Mouse (Mus musculus): ENCODE results near the gene Wnk2. TPM values are rescaled to one million over a fixed set of nuclear protein-coding genes. Genes with fewer than 3 reads are reported as not detected.

The Wnk2 gene
- polyA plus RNA-seq, 1 experiment from 2014 or later, result 2.6 TPM

DNA sequence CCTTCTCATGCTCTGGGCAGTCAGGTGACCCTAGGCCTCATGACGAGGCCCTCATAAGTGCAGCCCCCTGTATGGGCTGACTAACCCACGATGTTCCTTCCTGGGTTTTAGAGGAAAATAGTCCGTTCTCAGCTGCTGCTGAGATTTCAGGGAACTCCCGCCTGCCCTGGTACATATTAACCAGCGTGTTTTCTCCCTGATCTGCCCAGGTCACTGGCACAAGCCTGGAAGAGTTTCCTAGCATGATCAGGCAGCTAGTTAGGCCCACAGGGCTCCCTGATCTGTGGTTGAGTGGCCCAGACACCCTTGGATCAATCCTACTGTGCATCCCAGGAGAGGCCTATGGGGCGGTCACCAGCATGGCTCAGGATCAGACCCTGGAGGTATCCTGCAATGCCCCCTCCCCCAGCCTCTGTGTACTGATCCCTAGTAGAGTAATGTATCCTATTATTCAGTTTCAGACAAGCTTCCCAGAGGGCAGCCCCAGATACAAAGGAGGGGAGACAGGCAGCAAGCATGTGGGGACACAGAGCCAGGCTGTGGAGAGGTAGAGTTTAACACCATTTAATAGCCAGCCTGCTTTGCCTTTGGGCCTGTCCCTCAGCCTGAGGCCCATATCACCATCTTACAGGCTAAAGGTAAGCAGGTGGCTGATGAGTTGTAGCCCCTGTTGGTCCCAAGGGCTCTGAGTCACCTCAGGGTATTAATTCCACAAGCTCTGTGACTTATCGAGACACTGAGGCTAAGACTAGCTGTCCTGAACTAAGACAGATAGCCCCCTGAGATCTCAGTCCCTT is 43.3 kb upstream of the Wnk2 start:
- Histone ChIP-seq H3K9ac (ENCODE audit: low read length) (0 out of 2 replicates have a peak overlapping the region, but pooled peaks have one; percentile 9), H3K9me3 (ENCODE audit: control insufficient read depth, low read length) (no peaks in the 10 kb centered on the region), H3K4me1 (ENCODE audit: control insufficient read depth in 2 of 2, insufficient read depth in 2 of 2, low read length in 2 of 2) (peaks cover 48 to 55% of the 10 kb centered on the region in 2 experiments), H3K27ac (replicated peaks in 1 of 2; ENCODE audit: control insufficient read depth in 1 of 2, insufficient read depth in 1 of 2, low read depth in 2 of 2, low read length in 2 of 2) (peak overlapping the region; percentile 8 to 39; a peak in 2 of 4 replicates), H3K27me3 (ENCODE audit: control insufficient read depth, insufficient read depth, low read length) (no peaks in the 10 kb centered on the region), H3K4me2 (ENCODE audit: low read length) (no peak overlapping the region), H3K4me3 (ENCODE audit: control insufficient read depth in 1 of 2, insufficient read depth in 1 of 2, low read depth in 1 of 2, low read length in 2 of 2) (no peak overlapping the region), H3K36me3 (ENCODE audit: control insufficient read depth, insufficient read depth, low read length) (peaks cover 19% of the 10 kb centered on the region)
- ATAC-seq (ENCODE audit: insufficient number of reproducible peaks, insufficient read depth, low FRiP score, low read depth), result no peak
- WGBS, result 68% methylated on average over 7 of the region's 7 CpGs

GRCm38 (mm10) chr13:49189970-49190870 is 42.4 kb upstream of the Wnk2 start:
- H3K9ac ChIP-seq (ENCODE audit: low read length), result 0 out of 2 replicates have a peak overlapping the region, but pooled peaks have one; percentile 9
- peak overlapping the region in 1 of 2 experiments; percentile 8; a peak in 1 of 4 replicates for H3K27ac ChIP-seq (replicated peaks in 1 of 2; ENCODE audit: control insufficient read depth in 1 of 2, insufficient read depth in 1 of 2, low read depth in 2 of 2, low read length in 2 of 2)
- ATAC-seq (ENCODE audit: insufficient number of reproducible peaks, insufficient read depth, low FRiP score, low read depth), result no peak

DNA sequence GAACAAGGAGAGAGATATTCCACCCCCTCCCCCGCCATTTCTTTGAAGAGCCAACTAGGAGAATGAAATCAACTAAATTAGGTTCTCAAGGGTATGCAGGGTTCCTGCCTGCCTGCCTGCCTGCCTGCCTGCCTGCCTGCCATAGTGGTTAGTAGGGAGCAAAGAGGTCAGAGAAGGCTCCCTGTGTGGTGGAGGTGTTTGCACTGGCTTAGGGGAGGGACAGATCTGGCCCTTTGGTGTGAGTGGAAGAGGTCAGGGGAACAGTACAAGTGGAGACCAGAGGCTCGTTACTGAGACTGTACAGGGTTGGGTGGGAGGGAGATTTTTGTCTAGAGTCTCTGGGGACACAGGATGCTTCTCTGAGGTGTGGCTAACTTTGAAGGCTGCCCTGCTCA is 41.1 kb upstream of the Wnk2 start:
- H3K27ac ChIP-seq (replicated peaks in 1 of 2; ENCODE audit: control insufficient read depth in 1 of 2, insufficient read depth in 1 of 2, low read depth in 2 of 2, low read length in 2 of 2), result no peak overlapping the region
- H3K9me3 ChIP-seq (ENCODE audit: control insufficient read depth, low read length), result no peaks in the 10 kb centered on the region
- peaks cover 48 to 55% of the 10 kb centered on the region in 2 experiments for H3K4me1 ChIP-seq (ENCODE audit: control insufficient read depth in 2 of 2, insufficient read depth in 2 of 2, low read length in 2 of 2)
- H3K36me3 ChIP-seq (ENCODE audit: control insufficient read depth, insufficient read depth, low read length), result peaks cover 2% of the 10 kb centered on the region; the same call in 1 of the 2 replicates
- H3K27me3 ChIP-seq (ENCODE audit: control insufficient read depth, insufficient read depth, low read length), result no peaks in the 10 kb centered on the region
- peak overlapping the region; percentile 79; the same call in 1 of the 2 replicates for H3K9ac ChIP-seq (ENCODE audit: low read length)
- 63% methylated on average over 2 of the region's 2 CpGs for WGBS
- no peak for ATAC-seq (ENCODE audit: insufficient number of reproducible peaks, insufficient read depth, low FRiP score, low read depth)
- H3K4me3 ChIP-seq (ENCODE audit: control insufficient read depth in 1 of 2, insufficient read depth in 1 of 2, low read depth in 1 of 2, low read length in 2 of 2), result no peak overlapping the region
- peak overlapping the region; percentile 96 for H3K4me2 ChIP-seq (ENCODE audit: low read length)

More at GRCm38 (mm10) chr13:49189970-49190870, 42.4 kb upstream of the Wnk2 start:
- 48% methylated on average over 12 of the region's 12 CpGs for WGBS
- Histone ChIP-seq H3K4me2 (ENCODE audit: low read length) (no peak overlapping the region), H3K9me3 (ENCODE audit: control insufficient read depth, low read length) (no peaks in the 10 kb centered on the region), H3K4me3 (ENCODE audit: control insufficient read depth in 1 of 2, insufficient read depth in 1 of 2, low read depth in 1 of 2, low read length in 2 of 2) (no peak overlapping the region), H3K36me3 (ENCODE audit: control insufficient read depth, insufficient read depth, low read length) (peaks cover 10% of the 10 kb centered on the region), H3K4me1 (ENCODE audit: control insufficient read depth in 2 of 2, insufficient read depth in 2 of 2, low read length in 2 of 2) (peaks cover 48 to 55% of the 10 kb centered on the region in 2 experiments), H3K27me3 (ENCODE audit: control insufficient read depth, insufficient read depth, low read length) (no peaks in the 10 kb centered on the region)

DNA sequence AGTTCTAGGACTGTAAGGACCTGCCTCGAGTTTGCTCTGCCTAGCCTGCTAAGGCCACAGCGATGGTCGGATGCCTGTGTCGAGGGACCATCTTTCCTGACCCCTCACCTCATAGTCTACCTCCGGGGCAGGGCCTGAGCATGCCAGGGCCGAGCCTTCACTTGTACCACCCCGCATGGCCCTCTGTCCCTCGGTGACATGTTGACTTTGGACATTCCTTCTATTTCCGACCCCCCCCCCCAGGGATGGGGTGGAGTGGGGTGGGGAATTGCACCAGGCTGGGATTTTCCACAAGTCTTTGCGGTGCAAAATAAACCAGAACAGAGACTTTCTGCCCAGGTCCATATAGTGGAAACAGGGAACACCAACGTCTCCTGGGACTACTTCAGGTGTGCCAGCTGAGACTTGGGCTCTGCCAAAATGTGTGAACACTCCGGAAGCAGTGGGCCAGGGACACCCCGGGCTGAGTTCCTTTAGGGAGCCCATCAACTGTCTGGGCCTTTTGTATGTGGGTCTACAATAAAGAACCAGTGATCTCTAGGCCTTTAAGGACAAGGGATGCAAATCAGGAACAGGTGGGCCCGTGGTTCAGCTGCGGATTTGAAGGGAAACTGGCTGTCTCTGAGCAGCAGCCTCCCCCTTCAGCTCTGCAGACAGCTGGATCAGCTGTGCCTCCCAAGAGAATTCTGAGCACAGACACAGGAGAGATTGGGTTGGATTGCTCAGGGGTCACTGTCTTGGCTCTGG is 40.6 kb upstream of the Wnk2 start:
- ATAC-seq (ENCODE audit: insufficient number of reproducible peaks, insufficient read depth, low FRiP score, low read depth), result no peak

DNA sequence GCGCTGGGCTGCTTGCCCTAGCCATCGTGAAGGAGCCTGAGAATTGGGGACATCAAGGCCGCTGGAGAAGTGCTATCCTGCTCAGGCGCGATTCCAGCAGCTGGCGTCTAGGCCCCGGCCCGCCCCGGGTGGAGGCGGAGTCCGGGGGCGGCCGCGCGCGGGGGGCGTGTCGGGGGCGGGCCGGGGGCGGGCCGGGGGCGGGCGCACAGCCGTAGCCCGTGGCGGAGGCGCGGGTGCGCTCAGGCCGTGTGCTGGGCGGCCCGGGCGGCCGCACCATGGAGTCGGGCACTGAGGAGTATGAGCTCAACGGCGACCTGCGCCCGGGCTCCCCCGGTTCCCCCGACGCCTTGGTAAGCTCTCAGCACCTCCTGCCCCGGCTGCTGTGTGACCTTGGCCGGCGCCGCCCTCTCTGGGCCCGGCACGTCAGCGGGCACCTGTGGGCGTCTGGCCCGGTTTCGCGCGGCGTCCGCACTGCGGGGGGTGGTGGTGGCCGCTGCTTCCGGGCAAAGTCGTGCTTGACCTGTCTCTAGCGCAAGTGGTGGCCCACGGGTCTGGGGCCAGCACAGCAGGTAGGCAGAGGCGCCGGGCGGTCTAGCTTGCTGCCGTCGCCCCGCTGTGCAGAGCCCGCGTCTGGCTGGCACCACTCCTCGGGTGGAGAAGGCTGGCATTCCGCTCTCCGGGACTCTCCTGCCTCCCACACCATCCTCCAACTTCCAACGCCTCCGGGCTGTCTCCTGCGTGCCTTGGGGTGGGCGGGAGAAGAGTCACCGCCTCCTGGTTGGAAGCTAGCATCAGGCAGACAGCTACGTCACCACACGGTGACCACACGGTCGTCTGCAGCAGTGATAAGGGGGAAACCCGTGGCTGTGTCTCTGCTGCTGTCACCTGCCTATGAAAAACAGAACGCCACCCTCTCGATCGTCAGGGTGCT is 39.7 kb upstream of the Wnk2 start, which contains the start of gene Ninj1:
Gene Ninj1 (plus strand): TSS at position 198 of the 931 bp plus-strand sequence.
- Histone ChIP-seq H3K4me2 (ENCODE audit: low read length) (peak within 1 kb of the TSS; percentile 96), H3K4me1 (ENCODE audit: control insufficient read depth in 2 of 2, insufficient read depth in 2 of 2, low read length in 2 of 2) (peaks cover 52 to 56% of the 10 kb centered on the region in 2 experiments), H3K27me3 (ENCODE audit: control insufficient read depth, insufficient read depth, low read length) (no peaks in the 10 kb centered on the region), H3K9ac (ENCODE audit: low read length) (peak within 1 kb of the TSS; percentile 79), H3K36me3 (ENCODE audit: control insufficient read depth, insufficient read depth, low read length) (no peaks in the 10 kb centered on the region), H3K4me3 (ENCODE audit: control insufficient read depth in 1 of 2, insufficient read depth in 1 of 2, low read depth in 1 of 2, low read length in 2 of 2) (peak within 1 kb of the TSS; percentile 78 to 82), H3K27ac (replicated peaks in 1 of 2; ENCODE audit: control insufficient read depth in 1 of 2, insufficient read depth in 1 of 2, low read depth in 2 of 2, low read length in 2 of 2) (peak within 1 kb of the TSS; percentile 74 to 87), H3K9me3 (ENCODE audit: control insufficient read depth, low read length) (no peaks in the 10 kb centered on the region)
- ATAC-seq (ENCODE audit: insufficient number of reproducible peaks, insufficient read depth, low FRiP score, low read depth), result peak; percentile 88
- WGBS, result under 1% methylated on average over 54 of the region's 87 CpGs

More for the DNA sequence above, 40.6 kb upstream of the Wnk2 start:
- peak overlapping the region; percentile 30 to 87 for H3K27ac ChIP-seq (replicated peaks in 1 of 2; ENCODE audit: control insufficient read depth in 1 of 2, insufficient read depth in 1 of 2, low read depth in 2 of 2, low read length in 2 of 2)
- no peaks in the 10 kb centered on the region for H3K36me3 ChIP-seq (ENCODE audit: control insufficient read depth, insufficient read depth, low read length)
- H3K27me3 ChIP-seq (ENCODE audit: control insufficient read depth, insufficient read depth, low read length), result no peaks in the 10 kb centered on the region
- 23% methylated on average over 15 of the region's 15 CpGs for WGBS
- H3K9ac ChIP-seq (ENCODE audit: low read length), result peak overlapping the region; percentile 79
- H3K4me1 ChIP-seq (ENCODE audit: control insufficient read depth in 2 of 2, insufficient read depth in 2 of 2, low read length in 2 of 2), result peaks cover 51 to 55% of the 10 kb centered on the region in 2 experiments
- H3K4me3 ChIP-seq (ENCODE audit: control insufficient read depth in 1 of 2, insufficient read depth in 1 of 2, low read depth in 1 of 2, low read length in 2 of 2), result peak overlapping the region; percentile 78 to 82
- peak overlapping the region; percentile 96 for H3K4me2 ChIP-seq (ENCODE audit: low read length)
- no peaks in the 10 kb centered on the region for H3K9me3 ChIP-seq (ENCODE audit: control insufficient read depth, low read length)

- 19% methylated on average over 11 of the region's 11 CpGs for WGBS
- peak overlapping the region; percentile 62 to 87 for H3K27ac ChIP-seq (replicated peaks in 1 of 2; ENCODE audit: control insufficient read depth in 1 of 2, insufficient read depth in 1 of 2, low read depth in 2 of 2, low read length in 2 of 2)
- no peaks in the 10 kb centered on the region for H3K9me3 ChIP-seq (ENCODE audit: control insufficient read depth, low read length)
- H3K4me1 ChIP-seq (ENCODE audit: control insufficient read depth in 2 of 2, insufficient read depth in 2 of 2, low read length in 2 of 2), result peaks cover 45 to 54% of the 10 kb centered on the region in 2 experiments
- peak overlapping the region in 1 of 2 experiments; percentile 82; a peak in 2 of 4 replicates for H3K4me3 ChIP-seq (ENCODE audit: control insufficient read depth in 1 of 2, insufficient read depth in 1 of 2, low read depth in 1 of 2, low read length in 2 of 2)
- H3K4me2 ChIP-seq (ENCODE audit: low read length), result peak overlapping the region; percentile 96
- peak overlapping the region; percentile 79 for H3K9ac ChIP-seq (ENCODE audit: low read length)
- H3K27me3 ChIP-seq (ENCODE audit: control insufficient read depth, insufficient read depth, low read length), result no peaks in the 10 kb centered on the region
- H3K36me3 ChIP-seq (ENCODE audit: control insufficient read depth, insufficient read depth, low read length), result no peaks in the 10 kb centered on the region
- ATAC-seq (ENCODE audit: insufficient number of reproducible peaks, insufficient read depth, low FRiP score, low read depth), result peak; percentile 4; the same call in 1 of the 2 replicates
These were observed 39.0 kb upstream of the Wnk2 start for GRCm38 (mm10) chr13:49186798-49187287.
